Mouse (Mus musculus) heart, embryonic 12.5 days (tissue): ENCODE data around the gene Acot11. TPM values are rescaled to one million over a fixed set of nuclear protein-coding genes. Genes with fewer than 3 reads are reported as not detected.
A peak's percentile ranks its signal among the peaks of the same experiment; 100 is the strongest.
"Not testable (repeated sequence)": the region's sequence is repeated elsewhere in the genome, so short reads cannot be mapped to it uniquely, and the experiment has no call there.

Experiments
- ATAC-seq: fragments of 200-750 bp; cut with Nextera tagmentation; 2 replicates; pipeline ENCODE4 v1.8.0; 2017; ENCODE audit warnings: moderate TSS enrichment, moderate library complexity; ENCODE audit not compliant: insufficient number of reproducible peaks, low FRiP score
- H3K27ac ChIP-seq: fragments of 300-500 bp; sonication (generic); 2 replicates; pipeline ENCODE4 v1.5.1; 2016; ENCODE audit warnings: mild to moderate bottlenecking, moderate library complexity; ENCODE audit not compliant: poor library complexity, severe bottlenecking
- H3K27me3 ChIP-seq: fragments of 300-500 bp; sonication (generic); replicated peaks from 2 replicates; pipeline ENCODE4 v1.6.1; 2016; ENCODE audit warnings: mild to moderate bottlenecking, moderate library complexity
- H3K36me3 ChIP-seq: fragments of 300-500 bp; sonication (generic); 2 replicates; pipeline ENCODE4 v1.6.1; 2016; ENCODE audit warnings: mild to moderate bottlenecking, moderate library complexity
- H3K4me1 ChIP-seq: fragments of 300-500 bp; sonication (generic); replicated peaks from 2 replicates; pipeline ENCODE4 v1.6.1; 2016; ENCODE audit warnings: mild to moderate bottlenecking
- H3K4me2 ChIP-seq: fragments of 300-500 bp; sonication (generic); 2 replicates; pipeline ENCODE4 v1.6.1; 2016; ENCODE audit warnings: mild to moderate bottlenecking, moderate library complexity
- H3K4me3 ChIP-seq: fragments of 300-500 bp; sonication (generic); 2 replicates; pipeline ENCODE4 v1.5.1; 2016; ENCODE audit warnings: mild to moderate bottlenecking
- H3K9ac ChIP-seq: fragments of 300-500 bp; sonication (generic); 2 replicates; pipeline ENCODE4 v1.6.1; 2016; ENCODE audit warnings: mild to moderate bottlenecking, moderate library complexity
- H3K9me3 ChIP-seq: fragments of 300-500 bp; sonication (generic); replicated peaks from 2 replicates; pipeline ENCODE4 v1.6.1; 2016; ENCODE audit warnings: mild to moderate bottlenecking, moderate library complexity
- WGBS: fragments of 180-500 bp; shearing (Covaris S2); methylation state at CpG from one replicate; pipeline ENCODE4 v1.1.7; 2016; 5-methylcytosine and 5-hydroxymethylcytosine counted together
- polyA plus RNA-seq: library from polyadenylated mRNA; unstranded; fragments of >200 nt; fragmentation: Nextera tagmentation; extraction: Ambion mirVana; gene quantifications from 2 replicates; pipeline ENCODE4 v1.2.1, GENCODE M21; 2016

The Acot11 gene
- polyA plus RNA-seq, 1 experiment from 2014 or later = 5.6 TPM

DNA sequence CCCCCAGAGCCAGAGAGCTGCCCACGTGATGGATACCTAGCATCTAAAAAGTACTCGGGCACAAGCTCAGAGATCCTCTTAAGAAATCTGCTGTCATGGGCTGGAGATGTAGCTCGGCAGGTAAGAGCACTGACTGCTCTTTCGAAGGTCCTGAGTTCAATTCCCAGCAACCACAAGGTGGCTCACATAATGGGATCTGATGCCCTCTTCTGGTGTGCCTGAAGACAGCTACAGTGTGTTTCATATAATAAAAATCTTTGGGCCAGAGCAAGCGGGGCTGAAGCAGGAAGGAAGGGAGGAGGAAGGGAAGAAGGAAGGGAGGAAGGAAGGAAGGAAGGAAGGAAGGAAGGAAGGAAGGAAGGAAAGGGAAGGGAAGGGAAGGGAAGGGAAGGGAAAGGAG lies 14.6 kb downstream of the Acot11 start:
- not testable (repeated sequence) for ATAC-seq, H3K4me3 ChIP-seq, H3K27ac ChIP-seq, H3K36me3 ChIP-seq, H3K27me3 ChIP-seq, H3K9ac ChIP-seq, H3K9me3 ChIP-seq, H3K4me2 ChIP-seq
- WGBS = 84% methylated on average over 5 of the region's 5 CpGs
- H3K4me1 ChIP-seq = peaks cover 49% of the 10 kb centered on the region

DNA sequence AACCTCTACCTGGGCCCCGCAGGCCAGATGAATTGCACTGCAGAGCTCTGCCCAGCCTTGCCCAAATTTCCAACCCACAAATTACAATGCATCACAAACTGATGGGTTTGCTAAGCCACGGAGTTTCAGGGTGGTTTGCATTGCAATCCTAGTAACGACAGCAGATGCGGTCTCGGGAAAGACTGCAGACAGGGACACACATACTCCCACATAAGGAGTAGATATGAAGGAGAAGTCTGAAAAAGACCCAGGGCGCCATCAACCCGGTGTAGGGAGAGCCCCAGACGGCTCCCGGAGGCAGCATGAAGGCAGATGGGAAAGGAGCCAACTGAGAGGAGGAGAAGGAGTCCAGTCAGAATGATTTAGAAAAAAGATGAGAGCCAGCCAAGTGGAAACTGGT lies 15.1 kb downstream of the Acot11 start:
- H3K9me3 ChIP-seq = no peaks in the 10 kb centered on the region
- peaks cover 54% of the 10 kb centered on the region for H3K4me1 ChIP-seq
- no peak for ATAC-seq
- no peaks in the 10 kb centered on the region for H3K36me3 ChIP-seq
- H3K27ac ChIP-seq = no peak overlapping the region
- no peak overlapping the region for H3K4me2 ChIP-seq
- H3K9ac ChIP-seq = no peak overlapping the region
- WGBS = 51% methylated on average over 9 of the region's 9 CpGs
- H3K27me3 ChIP-seq = no peaks in the 10 kb centered on the region
- H3K4me3 ChIP-seq = no peak overlapping the region

DNA sequence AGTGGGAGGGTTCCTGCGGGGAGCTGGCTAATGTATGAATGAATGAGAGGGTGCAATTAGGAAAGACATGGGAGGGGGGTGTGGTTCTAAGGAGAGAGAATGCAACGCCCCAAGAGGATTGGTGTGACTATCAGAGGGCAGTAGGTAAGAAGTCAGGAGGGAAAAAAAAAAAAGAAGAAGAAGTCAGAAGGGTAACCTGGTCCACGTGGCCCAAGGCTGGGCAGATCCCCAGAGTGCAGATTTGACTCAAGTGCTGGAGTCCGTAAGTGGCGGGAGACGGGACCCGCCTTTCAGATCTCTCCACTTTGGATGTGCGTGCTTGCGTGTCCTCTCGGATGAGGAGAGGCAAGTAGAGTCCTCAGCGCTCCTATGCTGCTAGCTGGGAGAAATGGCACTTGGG lies 16.2 kb downstream of the Acot11 start:
- H3K27ac ChIP-seq = no peak overlapping the region
- H3K4me3 ChIP-seq = no peak overlapping the region
- no peaks in the 10 kb centered on the region for H3K27me3 ChIP-seq
- H3K9me3 ChIP-seq = no peaks in the 10 kb centered on the region
- no peak for ATAC-seq
- no peak overlapping the region for H3K9ac ChIP-seq
- H3K36me3 ChIP-seq = no peaks in the 10 kb centered on the region
- no peak overlapping the region for H3K4me2 ChIP-seq
- 80% methylated on average over 11 of the region's 11 CpGs for WGBS
- H3K4me1 ChIP-seq = peaks cover 64% of the 10 kb centered on the region

DNA sequence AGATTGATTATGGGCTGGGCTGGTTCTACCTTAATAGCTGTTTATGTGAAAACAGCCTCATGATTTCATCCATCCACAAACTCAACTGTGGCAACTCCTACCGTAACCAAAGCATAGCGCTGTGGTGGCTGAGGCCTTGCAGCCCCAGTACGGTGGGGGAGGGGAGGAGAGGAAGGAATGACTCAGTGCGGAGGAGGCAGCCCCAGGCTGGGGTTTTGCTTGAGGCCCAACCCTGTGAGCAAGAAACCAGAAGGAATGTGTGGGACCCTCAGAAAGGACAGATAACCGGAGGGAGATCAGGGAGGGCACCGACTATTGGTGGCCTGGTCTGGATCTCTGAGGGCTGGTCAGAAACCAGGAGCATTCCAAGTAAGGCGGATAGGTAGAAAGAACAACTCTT lies 17.0 kb downstream of the Acot11 start:
- ATAC-seq = peak; percentile 65
- Histone ChIP-seq H3K27me3 (no peaks in the 10 kb centered on the region), H3K27ac (peak overlapping the region; percentile 93), H3K9ac (no peak overlapping the region), H3K4me1 (peaks cover 72% of the 10 kb centered on the region), H3K4me2 (no peak overlapping the region), H3K4me3 (no peak overlapping the region), H3K36me3 (no peaks in the 10 kb centered on the region), H3K9me3 (no peaks in the 10 kb centered on the region)
- WGBS = 17% methylated on average over 7 of the region's 7 CpGs

DNA sequence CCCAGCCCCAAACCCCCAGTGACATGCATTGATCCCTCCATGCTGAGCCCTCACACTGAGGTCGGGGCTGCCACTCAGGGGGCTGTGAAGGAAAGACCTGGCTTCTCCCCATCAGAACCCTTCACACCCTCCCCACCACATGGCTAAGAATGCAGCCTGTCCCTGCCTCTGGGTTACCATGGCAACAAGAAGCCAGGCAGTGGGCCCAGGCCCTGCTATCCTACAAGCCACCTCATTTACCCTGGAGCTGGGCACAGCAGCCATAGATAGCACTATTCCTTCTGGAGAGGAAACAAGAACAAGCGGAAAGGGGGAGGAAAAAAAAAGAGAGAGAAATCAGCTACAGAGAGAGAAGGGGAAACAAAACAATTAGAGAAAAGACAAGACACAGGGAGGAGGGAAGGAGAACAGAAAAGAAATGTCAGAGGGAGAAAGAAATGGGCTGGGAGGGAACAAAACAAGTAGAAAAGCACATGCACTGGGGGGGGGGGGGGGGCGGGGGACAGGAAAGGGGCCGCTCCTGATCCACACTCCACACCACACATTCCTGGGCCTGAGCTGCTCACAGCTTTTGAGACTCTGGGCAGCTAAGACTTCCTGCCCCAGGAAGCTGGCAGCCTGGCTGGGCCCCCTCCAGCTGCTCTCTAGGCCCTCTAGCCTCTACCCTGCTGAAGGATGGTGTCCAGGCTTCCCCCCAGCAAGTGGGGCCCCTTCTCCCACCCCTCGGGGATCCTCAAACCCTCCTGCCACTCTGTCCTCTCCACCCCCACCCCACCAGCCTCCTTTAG lies 18.9 kb downstream of the Acot11 start:
- Histone ChIP-seq H3K36me3 (no peaks in the 10 kb centered on the region), H3K9me3 (no peaks in the 10 kb centered on the region), H3K27me3 (no peaks in the 10 kb centered on the region), H3K4me1 (peaks cover 75% of the 10 kb centered on the region), H3K4me3 (no peak overlapping the region), H3K27ac (peak overlapping the region; percentile 93), H3K9ac (peak overlapping the region; percentile 37), H3K4me2 (peak overlapping the region; percentile 16; the same call in 1 of the 2 replicates)
- peak; percentile 84 for ATAC-seq
- 26% methylated on average over 3 of the region's 5 CpGs for WGBS

DNA sequence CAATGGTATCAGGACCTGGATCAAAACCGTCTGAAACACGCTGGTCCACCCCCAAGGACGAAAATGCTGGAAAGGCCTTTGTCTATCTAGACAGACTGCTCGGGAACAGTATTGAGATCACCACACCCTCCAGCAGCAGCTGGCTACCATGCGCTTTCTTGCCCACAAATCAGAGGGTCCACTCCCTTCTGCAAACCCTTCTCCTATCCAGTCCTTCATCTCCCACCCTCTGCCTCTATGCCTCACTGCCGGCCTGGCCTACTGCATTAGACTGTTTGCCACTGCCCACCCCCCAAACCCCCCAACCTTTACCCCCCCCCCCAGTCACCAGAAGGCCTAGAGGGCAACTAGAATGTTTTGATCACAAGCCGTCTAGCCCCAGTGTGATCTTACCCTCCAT lies 19.5 kb downstream of the Acot11 start:
- H3K36me3 ChIP-seq = no peaks in the 10 kb centered on the region
- no peak overlapping the region for H3K4me3 ChIP-seq
- H3K4me1 ChIP-seq = peaks cover 72% of the 10 kb centered on the region
- 70% methylated on average over 7 of the region's 7 CpGs for WGBS
- no peak overlapping the region for H3K9ac ChIP-seq
- no peak overlapping the region for H3K4me2 ChIP-seq
- H3K27me3 ChIP-seq = no peaks in the 10 kb centered on the region
- no peaks in the 10 kb centered on the region for H3K9me3 ChIP-seq
- no peak for ATAC-seq
- H3K27ac ChIP-seq = peak overlapping the region; percentile 93

DNA sequence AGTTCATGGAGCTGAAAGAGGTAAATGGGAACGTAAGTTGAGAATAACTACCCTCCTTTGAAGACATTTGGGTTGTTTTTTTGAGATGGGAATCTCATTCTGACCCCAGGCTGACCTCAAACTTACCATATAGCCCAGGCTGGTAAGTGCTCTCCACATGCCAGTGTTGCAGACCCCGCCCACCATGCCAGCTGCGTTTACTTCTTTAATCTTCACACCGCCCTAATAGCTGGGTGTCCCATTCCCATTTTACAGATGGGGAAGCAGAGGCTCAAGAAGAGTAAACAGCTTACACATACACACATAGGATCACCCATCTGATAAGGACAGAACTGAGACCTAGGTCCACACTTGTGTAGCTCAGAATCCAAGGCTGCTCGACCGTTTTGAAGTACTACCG lies 20.0 kb downstream of the Acot11 start:
- 90% methylated on average over 7 of the region's 7 CpGs for WGBS
- H3K9me3 ChIP-seq = no peaks in the 10 kb centered on the region
- H3K27ac ChIP-seq = no peak overlapping the region
- no peaks in the 10 kb centered on the region for H3K36me3 ChIP-seq
- no peak overlapping the region for H3K4me2 ChIP-seq
- ATAC-seq = no peak
- no peaks in the 10 kb centered on the region for H3K27me3 ChIP-seq
- peaks cover 73% of the 10 kb centered on the region for H3K4me1 ChIP-seq
- H3K9ac ChIP-seq = no peak overlapping the region
- no peak overlapping the region for H3K4me3 ChIP-seq

DNA sequence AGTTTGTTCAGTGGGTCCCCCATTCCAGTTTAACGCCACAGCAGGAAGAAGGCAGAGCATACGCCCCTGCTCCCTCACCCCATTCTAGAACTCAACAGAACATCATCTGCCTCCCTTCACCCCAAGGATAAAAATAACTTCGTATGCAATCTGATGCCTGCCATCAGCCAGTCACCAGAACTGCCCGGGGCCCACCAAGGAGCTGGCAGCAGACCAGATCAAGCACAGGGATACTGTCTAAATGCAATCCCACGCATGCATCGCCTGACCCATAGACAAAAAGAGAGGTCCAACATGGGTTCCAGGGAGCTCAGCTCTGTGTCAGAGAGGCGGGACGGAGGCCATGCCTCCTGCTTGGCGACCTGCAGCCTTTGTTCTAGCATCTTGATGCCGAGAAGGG lies 21.7 kb downstream of the Acot11 start:
- Histone ChIP-seq H3K4me2 (no peak overlapping the region), H3K27me3 (no peaks in the 10 kb centered on the region), H3K4me1 (peaks cover 75% of the 10 kb centered on the region), H3K36me3 (no peaks in the 10 kb centered on the region), H3K4me3 (no peak overlapping the region), H3K9me3 (no peaks in the 10 kb centered on the region), H3K9ac (no peak overlapping the region), H3K27ac (peak overlapping the region; percentile 41; the same call in 1 of the 2 replicates)
- 61% methylated on average over 10 of the region's 10 CpGs for WGBS
- ATAC-seq = no peak

DNA sequence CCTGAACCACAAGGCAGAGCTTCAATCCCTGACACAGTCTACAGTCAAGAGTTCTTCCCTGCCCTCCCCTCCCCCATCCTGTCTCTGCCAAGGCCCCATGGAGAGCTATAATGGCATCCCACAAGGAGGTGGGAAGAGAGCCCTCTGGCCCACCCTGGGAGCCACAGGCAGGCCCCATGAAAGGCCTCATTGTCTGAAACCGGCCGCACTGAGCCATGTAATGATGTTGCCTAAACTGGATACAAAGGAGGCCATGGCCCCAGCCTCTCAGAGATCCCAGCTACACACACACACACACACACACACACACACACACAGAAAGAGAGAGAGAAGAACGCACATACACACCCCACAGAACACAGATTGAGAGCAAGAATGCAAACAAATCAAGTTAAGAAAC lies 24.8 kb downstream of the Acot11 start:
- Histone ChIP-seq H3K4me3 (no peak overlapping the region), H3K9me3 (no peaks in the 10 kb centered on the region), H3K4me1 (peaks cover 53% of the 10 kb centered on the region), H3K27me3 (no peaks in the 10 kb centered on the region), H3K9ac (no peak overlapping the region), H3K36me3 (no peaks in the 10 kb centered on the region), H3K27ac (no peak overlapping the region), H3K4me2 (no peak overlapping the region)
- ATAC-seq = no peak
- 44% methylated on average over 3 of the region's 3 CpGs for WGBS

DNA sequence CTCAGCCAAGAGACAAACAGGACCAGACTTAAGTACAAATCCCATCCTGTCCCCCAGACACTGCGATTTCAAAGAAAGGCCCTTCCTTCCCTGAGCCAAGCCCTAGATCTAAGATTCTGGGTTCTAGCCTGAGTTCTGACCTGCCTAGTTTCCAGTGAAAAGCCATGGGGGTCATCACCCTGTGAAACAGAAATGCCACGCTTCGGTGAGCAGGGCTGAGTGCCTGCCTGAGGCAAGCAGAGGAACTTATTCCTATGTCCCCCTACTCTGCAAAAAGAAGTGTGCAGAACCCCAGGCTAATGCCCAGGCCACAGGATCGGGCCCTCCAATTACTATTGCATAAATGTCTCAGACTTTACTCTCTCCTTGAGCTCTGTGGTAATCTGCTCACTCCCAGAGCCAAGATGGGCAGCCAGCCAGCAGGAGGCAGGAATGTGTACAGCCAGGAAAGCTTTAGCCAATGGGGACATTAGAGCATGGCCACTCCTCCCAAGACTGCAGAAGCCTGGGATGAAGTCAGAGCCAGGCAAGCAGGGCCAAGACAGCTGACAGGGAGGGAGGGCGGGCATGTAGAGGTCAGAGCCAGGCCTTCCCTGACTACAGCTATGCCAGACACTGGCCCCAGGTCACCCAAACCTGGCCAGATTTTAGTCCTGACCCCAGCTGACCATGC lies 26.5 kb downstream of the Acot11 start:
- H3K4me2 ChIP-seq = no peak overlapping the region
- peak overlapping the region; percentile 41 for H3K9ac ChIP-seq
- WGBS = 46% methylated on average over 5 of the region's 5 CpGs
- no peaks in the 10 kb centered on the region for H3K27me3 ChIP-seq
- peak overlapping the region; percentile 87 for H3K27ac ChIP-seq
- ATAC-seq = peak; percentile 92
- no peaks in the 10 kb centered on the region for H3K9me3 ChIP-seq
- H3K4me1 ChIP-seq = peaks cover 37% of the 10 kb centered on the region
- H3K4me3 ChIP-seq = no peak overlapping the region
- no peaks in the 10 kb centered on the region for H3K36me3 ChIP-seq

DNA sequence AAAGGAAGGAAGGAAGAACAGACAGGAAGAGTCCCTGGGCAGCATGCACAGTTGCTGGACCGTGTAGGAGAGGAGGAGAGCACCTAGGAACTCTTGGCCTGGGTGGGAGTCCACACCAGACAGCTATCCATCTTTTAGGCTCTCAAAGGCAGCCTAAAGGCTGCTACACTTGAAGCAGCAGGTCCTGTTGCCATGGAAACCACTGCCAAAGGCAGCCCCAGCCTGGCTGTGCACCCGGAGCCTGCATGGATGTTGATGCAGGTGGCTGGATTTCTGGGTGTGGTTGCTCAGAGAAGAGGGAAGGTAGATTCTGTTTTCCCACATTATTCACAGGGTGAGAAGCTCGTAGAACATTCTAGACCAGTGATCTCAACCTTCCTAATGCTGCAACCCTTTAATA lies 27.8 kb downstream of the Acot11 start:
- Histone ChIP-seq H3K4me2 (no peak overlapping the region), H3K27ac (no peak overlapping the region), H3K9me3 (no peaks in the 10 kb centered on the region), H3K9ac (no peak overlapping the region), H3K27me3 (no peaks in the 10 kb centered on the region), H3K4me1 (peaks cover 29% of the 10 kb centered on the region), H3K4me3 (no peak overlapping the region), H3K36me3 (no peaks in the 10 kb centered on the region)
- no peak for ATAC-seq
- 55% methylated on average over 3 of the region's 3 CpGs for WGBS
